Mouse (Mus musculus) kidney, adult 18-20 months (tissue): ENCODE data around the gene Olfr342.

Experiments used
- DNase-seq: peaks from one replicate; pipeline ENCODE4 v3.0.0; 2021

Olfr342 gene

DNA sequence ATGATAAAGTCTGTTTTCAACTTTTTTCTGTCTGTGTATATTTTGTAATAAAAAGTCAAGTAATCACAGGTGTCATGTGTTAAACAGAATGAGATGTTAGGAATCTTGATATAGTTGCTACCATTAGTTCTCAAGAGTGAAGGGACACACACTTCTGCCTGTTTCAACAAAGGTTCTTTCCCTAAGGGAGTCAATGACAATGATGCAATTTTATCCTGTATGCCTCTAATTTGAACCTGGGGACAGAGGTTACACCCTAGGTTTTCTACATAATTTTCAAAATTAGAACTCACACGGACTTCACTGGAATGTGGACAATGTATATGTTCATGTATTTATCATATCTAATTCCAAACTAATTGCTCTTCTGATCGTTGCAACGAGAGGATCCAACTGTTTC is at the start of gene Olfr342:
Gene Olfr342 (plus strand): TSS at position 301 of the 400 bp plus-strand sequence.
- no peak for DNase-seq

- DNase-seq, result no peak
Observed at GRCm38 (mm10) chr2:36482368-36482767, 42.4 kb upstream of the Olfr342 start, which contains the start of gene Olfr341. Olfr341 (minus strand) TSS chr2:36482468.

GRCm38 (mm10) chr2:36565156-36565555 is 40.4 kb downstream of the Olfr342 start:
- DNase-seq, result no peak

GRCm38 (mm10) chr2:36566362-36566761 is 41.6 kb downstream of the Olfr342 start, which contains the start of gene Olfr344:
Olfr344 (plus strand) TSS chr2:36566662.
- DNase-seq, result no peak

GRCm38 (mm10) chr2:36567022-36567421 is 42.2 kb downstream of the Olfr342 start:
- DNase-seq, result no peak

GRCm38 (mm10) chr2:36567845-36568244 is 43.0 kb downstream of the Olfr342 start:
- no peak for DNase-seq
